Mouse (Mus musculus) C2C12 (cell line): ENCODE measurements around the gene Ddx43.

Experiments
- CEBPB ChIP-seq: IDR thresholded peaks from one replicate; pipeline ENCODE4 v1.6.1; 2011; ENCODE audit warnings: low read depth, mild to moderate bottlenecking, control low read depth, moderate library complexity
- CTCF ChIP-seq: IDR thresholded peaks from one replicate; pipeline ENCODE4 v1.5.1; 2011; ENCODE audit not compliant: control insufficient read depth, insufficient read depth, insufficient read length
- MAX ChIP-seq: IDR thresholded peaks from one replicate; pipeline ENCODE4 v1.6.1; 2011; ENCODE audit warnings: mild to moderate bottlenecking, control low read depth
- MYOD1 ChIP-seq: IDR thresholded peaks from one replicate; pipeline ENCODE4 v1.6.1; 2011; ENCODE audit warnings: low read depth; ENCODE audit not compliant: control insufficient read depth, insufficient read length
- MYOG ChIP-seq: IDR thresholded peaks from one replicate; pipeline ENCODE4 v1.6.1; 2011; ENCODE audit not compliant: control insufficient read depth, insufficient read length; ENCODE audit errors: extremely low read depth
- USF1 ChIP-seq: IDR thresholded peaks from one replicate; pipeline ENCODE4 v1.6.1; 2011; ENCODE audit warnings: low read depth, mild to moderate bottlenecking, control low read depth, moderate library complexity

DNA sequence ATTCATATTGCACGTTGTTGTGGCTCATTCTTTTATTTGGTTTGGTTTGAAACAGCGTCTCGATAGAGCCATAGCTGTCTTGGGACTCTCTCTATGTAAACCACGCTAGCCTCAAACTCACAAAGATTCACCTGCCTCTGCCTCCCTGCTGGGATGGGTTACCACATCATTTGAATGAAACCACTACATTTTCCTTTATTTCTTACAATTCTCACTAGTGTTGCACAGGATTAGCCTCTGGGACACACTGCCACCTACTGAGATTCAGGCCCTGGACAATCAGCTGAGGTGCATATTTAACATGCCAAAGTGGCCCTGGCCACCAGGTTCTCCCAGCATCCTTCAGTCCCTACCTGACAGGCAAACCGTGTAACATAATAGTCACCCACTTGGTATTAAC is 43.8 kb downstream of the Ddx43 start:
- no peak for TF ChIP-seq CTCF
- TF ChIP-seq MAX = no peak
- no peak for TF ChIP-seq MYOD1
- TF ChIP-seq MYOG = no peak
- no peak for TF ChIP-seq CEBPB
- no peak for TF ChIP-seq USF1
